Mouse (Mus musculus) gonadal fat pad, adult 2 months (tissue): ENCODE measurements around the gene Klc4. TPM values are rescaled to one million over a fixed set of nuclear protein-coding genes. Genes with fewer than 3 reads are reported as not detected.

Source experiments
- DNase-seq: peaks from one replicate; pipeline ENCODE4 v3.0.0-alpha.2; 2012; ENCODE audit warnings: low read depth
- polyA plus RNA-seq: library from polyadenylated mRNA; depleted of rRNA; stranded (reverse); fragments of >200 nt; gene quantifications from 2 replicates; pipeline ENCODE4 v1.2.3, GENCODE M21; 2012; rRNA removed

Klc4 gene
- 20.2 and 20.7 TPM in 2 replicates for polyA plus RNA-seq

DNA sequence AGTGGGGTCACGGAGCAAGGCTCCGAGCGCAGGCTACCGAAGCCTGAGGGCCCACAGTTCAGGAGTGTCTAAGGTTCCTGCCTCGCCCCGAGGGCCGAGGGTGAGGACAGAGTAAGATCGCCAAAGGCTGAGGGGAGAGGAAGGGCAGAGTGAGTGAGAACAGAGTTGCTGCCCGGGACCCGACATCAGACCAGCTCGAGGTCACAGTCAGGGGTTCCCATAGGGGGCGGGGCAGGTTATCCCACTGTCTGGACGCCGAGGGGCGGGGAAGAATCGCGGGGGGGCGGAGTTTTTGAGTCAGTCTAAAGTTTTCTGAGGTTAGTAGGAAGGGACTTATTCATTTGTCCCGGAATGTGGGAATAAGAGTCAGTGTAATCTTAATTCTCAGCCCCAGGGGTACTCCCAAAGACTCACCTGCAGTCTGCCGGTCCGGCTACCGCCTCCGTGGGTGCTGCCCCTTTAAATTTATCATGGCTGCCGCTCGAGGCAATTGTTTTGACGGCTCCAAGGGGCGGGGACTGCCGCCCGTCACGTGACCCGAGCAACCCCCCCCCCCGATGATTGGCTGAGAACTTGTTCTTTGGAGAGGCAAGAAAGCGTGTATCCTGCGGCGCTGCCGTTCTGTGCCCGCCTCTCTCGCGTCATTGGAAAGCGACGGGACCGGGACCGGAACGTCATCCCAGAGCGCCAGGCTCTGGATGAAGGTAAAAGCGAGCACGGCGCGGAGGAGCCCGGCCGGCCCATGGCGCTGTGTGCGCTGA is at the start of gene Klc4, which contains the start of gene Mrpl2:
Klc4 (minus strand) TSS at position 462 of the 761 bp plus-strand sequence.
Mrpl2 (plus strand) TSS at position 669 of the 761 bp plus-strand sequence.
- peak; percentile 87 for DNase-seq

DNA sequence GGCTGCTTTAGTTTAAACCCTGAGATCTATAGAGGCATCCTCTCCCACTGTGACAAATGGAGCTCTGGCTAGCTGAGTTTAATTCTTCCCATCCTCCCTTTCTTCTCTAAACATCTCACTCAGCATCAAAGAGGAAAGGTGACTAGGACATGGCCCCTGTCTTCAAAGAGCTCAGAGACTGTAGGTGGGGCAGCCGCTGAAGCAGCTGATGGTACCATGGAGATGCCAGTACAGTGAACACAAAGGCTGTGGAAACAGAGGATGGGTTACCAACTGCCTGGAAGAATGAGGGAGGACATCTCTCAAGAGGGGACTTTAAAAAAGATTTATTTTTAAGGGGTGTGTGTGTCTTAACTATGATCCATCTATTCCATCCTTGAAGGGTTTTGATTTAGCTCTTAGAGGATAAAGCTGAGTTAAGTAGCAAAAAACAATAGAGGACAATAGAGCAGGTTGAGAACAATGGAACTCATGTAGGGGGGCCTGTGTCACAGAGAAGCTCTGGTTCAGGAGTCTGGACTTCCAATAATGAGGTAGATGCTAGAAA is 48.8 kb upstream of the Klc4 start:
- no peak for DNase-seq

GRCm38 (mm10) chr17:46691390-46691789 is 45.6 kb upstream of the Klc4 start:
- DNase-seq: no peak

- no peak for DNase-seq
These were observed 44.8 kb upstream of the Klc4 start for GRCm38 (mm10) chr17:46690665-46691064.

GRCm38 (mm10) chr17:46685913-46686312 is 40.1 kb upstream of the Klc4 start:
- DNase-seq: no peak

- no peak for DNase-seq
These were observed 37.0 kb upstream of the Klc4 start for GRCm38 (mm10) chr17:46682654-46683389.

GRCm38 (mm10) chr17:46681466-46682118 is 35.8 kb upstream of the Klc4 start:
- DNase-seq: no peak

GRCm38 (mm10) chr17:46680760-46681373 is 35.0 kb upstream of the Klc4 start, which contains the start of gene Klhdc3:
Gene Klhdc3, minus strand, starts transcription at chr17:46680914.
- peak; percentile 60 for DNase-seq

GRCm38 (mm10) chr17:46679843-46680759 is 34.3 kb upstream of the Klc4 start:
- no peak for DNase-seq

- no peak for DNase-seq
These were observed 33.1 kb upstream of the Klc4 start for GRCm38 (mm10) chr17:46678911-46679310.

- DNase-seq: no peak
These were observed 32.6 kb upstream of the Klc4 start, which contains the start of gene Mea1 for GRCm38 (mm10) chr17:46678416-46678815. Gene Mea1, plus strand, starts transcription at chr17:46678793.

DNA sequence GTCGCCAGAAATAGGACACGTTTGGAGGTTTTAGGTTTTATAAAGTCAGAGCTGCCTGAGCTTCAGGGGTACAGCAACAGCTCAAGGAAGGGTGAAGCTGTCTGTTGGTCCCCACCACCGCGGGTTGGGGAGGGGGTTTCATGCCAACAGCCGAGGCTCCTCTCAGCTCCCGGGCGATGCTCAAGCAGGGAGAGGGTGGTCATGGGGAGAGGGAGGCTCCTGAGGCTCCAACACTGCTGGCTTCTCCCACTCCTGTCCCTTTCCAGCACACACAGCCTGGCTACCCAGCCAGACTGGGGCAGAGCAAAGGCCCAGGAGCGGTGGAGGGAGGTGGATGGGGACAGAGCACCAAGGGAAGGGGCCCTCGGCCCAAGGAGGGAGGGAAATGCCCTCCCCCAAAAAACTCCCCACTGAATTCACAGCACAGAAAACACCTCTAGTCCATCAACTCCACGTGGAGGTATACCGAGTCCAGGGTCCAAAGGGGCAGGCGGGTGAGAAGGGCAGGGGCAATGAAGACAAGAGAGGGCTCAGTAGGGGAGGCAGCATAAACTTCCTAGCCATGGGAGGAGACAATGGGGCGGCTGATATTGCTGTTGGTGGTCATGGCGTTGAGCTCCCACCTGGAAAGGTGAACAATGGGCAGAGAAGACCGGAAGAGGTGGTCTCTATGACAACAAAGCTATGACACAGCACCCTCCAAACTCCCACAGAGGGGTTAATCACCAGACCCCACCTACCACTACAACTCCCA is 28.9 kb upstream of the Klc4 start:
- DNase-seq: no peak

GRCm38 (mm10) chr17:46673850-46674529 is 28.2 kb upstream of the Klc4 start, which contains the start of gene Rrp36:
Gene Rrp36, minus strand, starts transcription at chr17:46674352.
- DNase-seq: peak; percentile 50

DNA sequence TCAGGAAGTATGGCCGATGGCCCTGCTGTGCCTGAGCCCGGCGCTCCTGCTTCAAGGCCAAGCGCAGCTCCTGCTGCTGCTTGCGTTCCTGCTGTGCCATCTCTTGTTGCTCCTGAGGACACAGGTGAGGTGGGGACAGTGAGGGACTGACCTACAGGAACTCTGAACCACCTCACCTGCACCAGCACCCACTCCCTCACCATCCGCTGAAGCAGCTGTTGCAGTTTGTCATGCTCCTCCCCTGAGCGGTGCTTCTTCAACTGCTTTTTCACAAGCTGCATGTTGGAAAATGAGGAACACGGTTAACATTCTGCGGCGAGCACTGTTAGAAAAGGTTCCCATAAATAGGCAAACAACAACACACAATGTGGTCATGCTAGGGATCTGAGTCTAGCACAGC is 24.1 kb upstream of the Klc4 start:
- DNase-seq: no peak

DNA sequence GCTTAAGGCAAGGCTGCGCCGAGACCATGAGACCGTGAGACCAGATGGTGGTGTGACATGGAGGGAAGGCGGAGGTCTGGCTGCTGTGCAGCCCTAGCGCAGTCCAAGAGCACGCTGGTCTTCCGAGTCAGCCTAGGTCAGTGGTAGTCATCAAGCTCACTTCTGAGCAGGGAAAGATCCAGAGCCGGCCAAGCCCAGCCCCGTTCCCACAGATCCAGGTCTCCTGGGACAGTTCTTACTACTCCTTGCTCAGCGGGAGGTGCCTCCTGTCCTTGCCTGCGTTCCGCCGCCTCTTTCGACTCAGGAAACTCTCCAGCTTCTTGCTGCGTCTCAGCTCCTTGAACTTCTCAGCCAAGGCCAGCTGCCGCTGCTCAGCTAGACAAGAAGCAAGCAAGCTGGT is 21.9 kb upstream of the Klc4 start:
- DNase-seq: no peak

GRCm38 (mm10) chr17:46662730-46663129 is 16.9 kb upstream of the Klc4 start:
- DNase-seq: no peak

DNA sequence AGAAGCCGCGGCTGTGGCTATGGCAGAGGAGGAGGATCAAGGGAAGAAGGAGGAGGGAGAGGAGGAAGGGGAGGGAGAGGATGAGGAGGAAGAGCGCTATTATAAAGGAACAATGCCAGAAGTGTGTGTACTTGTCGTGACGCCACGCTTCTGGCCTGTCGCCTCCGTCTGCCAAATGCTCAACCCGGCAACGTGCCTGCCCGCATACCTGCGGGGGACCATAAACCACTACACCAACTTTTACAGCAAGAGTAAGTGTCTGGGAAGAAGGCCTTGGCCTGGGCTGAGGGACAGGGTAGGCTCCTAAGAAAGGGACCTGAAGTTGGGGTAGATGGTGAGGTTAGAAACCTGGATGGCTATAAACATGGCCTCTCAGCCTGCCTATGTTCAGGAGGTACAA is 16.2 kb upstream of the Klc4 start:
- DNase-seq: no peak

DNA sequence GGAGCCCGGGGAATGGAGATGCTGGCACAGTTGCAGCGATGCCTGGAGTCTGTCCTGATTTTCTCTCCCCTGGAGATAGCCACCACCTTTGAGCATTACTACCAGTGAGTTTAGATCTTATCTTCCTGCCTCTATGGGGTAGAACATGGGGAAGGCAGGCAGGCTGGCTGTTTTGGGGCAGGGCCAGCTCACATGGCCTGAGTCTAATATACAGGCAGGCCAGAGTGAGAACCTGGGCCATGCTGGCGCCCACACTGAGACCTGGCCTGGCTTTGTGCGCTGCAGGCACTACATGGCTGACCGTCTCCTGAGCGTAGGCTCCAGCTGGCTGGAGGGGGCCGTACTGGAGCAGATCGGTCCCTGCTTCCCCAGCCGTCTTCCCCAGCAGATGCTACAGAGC is 15.5 kb upstream of the Klc4 start:
- no peak for DNase-seq

- no peak for DNase-seq
These were observed 10.2 kb upstream of the Klc4 start for GRCm38 (mm10) chr17:46656054-46656453.
